Mouse (Mus musculus): ENCODE measurements around the gene D430041D05Rik.

DNA sequence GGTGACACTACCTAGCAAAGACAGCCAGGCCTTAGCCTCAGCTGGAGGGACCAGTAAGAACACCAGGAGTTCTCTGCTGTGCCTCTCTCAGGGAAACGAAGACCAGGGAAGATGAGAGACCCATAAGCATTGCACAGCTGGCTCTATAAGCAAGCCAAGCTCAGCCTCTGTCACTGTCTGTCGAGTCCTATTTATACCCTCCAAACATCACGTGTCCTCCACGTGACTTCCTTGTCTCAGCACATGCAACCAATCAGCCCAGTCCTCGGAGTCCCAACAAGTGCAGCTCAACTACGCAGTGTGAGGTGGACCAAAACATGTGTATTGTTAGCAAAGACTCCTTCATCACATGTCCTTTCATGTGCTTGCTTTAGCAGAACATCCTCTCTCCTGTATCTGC, 28.0 kb downstream of the D430041D05Rik start:
- TF ChIP-seq POLR2A (IDR thresholded peaks at IDR 0.05; ENCODE audit: insufficient read length, low read depth) (no peak), MAX (IDR thresholded peaks at IDR 0.05; ENCODE audit: low read depth) (no peak), POLR2AphosphoS2 (IDR thresholded peaks at IDR 0.05; ENCODE audit: insufficient read length, low read depth) (no peak), REST (IDR thresholded peaks at IDR 0.05; ENCODE audit: insufficient read depth, insufficient read length) (no peak), E2F4 (IDR thresholded peaks at IDR 0.05; ENCODE audit: insufficient read depth) (no peak), SRF (IDR thresholded peaks at IDR 0.05; ENCODE audit: control insufficient read depth, insufficient read length, low read depth) (no peak), MYOG (IDR thresholded peaks at IDR 0.05; ENCODE audit: control insufficient read depth in 1 of 3, insufficient read depth in 1 of 3, insufficient read length in 2 of 3, low read depth in 2 of 3) (no peak), TCF12 (IDR thresholded peaks at IDR 0.05; ENCODE audit: insufficient read depth, poor library complexity, severe bottlenecking) (no peak), USF1 (IDR thresholded peaks at IDR 0.05; ENCODE audit: low read depth) (no peak), CEBPB (IDR thresholded peaks at IDR 0.05; ENCODE audit: insufficient read depth, poor library complexity, severe bottlenecking) (no peak), MYOD1 (IDR thresholded peaks at IDR 0.05; ENCODE audit: control insufficient read depth in 1 of 3, insufficient read length in 2 of 3, low read depth in 2 of 3) (no peak)

All from myocyte (in vitro differentiated cells).